Mouse (Mus musculus): ENCODE data around the gene Ccdc28a. TPM values are rescaled to one million over a fixed set of nuclear protein-coding genes. Genes with fewer than 3 reads are reported as not detected.

The Ccdc28a gene
- total RNA-seq (2021) = 1 to 10 TPM; 4.5 to 7.0 TPM
- long read RNA-seq, experiment 1, transcript Ccdc28a-202 (6 exons, 1,190 nt) = major isoform, 6 of 7 reads
- long read RNA-seq, experiment 1, partial matches to known transcripts = 0 of 7 reads
- long read RNA-seq, experiment 1, other reads (novel, unspliced or antisense) = 0 of 7 reads
- long read RNA-seq, experiment 2, partial matches to known transcripts = 0 of 3 reads
- long read RNA-seq, experiment 2, other reads (novel, unspliced or antisense) = 1 of 3 reads

DNA sequence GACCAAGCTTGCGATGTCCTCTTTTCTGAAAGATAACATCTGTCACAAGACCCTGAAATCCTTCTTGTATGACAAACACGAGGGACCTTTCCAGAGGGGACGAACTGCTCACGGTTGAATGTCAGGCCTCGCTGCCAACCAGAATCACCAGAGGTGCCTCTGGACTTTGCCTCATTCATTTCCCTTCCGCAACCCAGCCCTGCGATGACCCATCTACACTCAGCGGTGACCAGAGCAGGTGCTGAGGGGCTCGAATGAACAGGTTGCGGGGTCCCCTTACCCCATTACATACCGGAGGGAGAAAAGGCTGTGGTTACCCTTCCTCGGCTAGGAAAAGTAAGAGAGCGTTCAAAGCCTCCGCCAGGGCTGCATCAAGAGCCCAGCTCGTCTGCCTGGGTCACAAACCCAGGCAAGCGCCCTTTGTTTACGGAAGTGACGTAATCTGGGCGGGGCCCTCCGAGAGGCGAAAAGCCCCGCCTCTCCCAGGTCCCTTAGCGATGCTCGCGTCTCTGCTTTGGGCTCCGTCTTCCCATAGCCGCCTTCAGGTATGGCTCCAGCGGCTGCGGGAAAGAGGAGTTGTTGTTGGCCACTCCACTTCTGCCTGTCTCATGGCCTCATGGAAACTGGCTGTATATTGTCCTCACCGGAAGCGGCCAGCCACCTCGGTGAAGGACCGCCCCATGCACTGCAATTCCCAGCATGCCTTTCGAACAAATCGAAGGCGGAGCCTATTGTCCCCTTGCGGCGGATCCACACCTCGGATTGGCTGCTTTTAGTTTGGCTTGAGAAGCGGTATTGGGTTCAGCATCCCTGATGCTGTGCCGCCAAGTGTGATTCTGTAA is at the start of gene Ccdc28a:
Ccdc28a (minus strand) TSS at position 439 of the 842 bp plus-strand sequence.
- intact Hi-C loops (cut with DNase I; ENCODE audit: low total_unique reads) = no loop called here

DNA sequence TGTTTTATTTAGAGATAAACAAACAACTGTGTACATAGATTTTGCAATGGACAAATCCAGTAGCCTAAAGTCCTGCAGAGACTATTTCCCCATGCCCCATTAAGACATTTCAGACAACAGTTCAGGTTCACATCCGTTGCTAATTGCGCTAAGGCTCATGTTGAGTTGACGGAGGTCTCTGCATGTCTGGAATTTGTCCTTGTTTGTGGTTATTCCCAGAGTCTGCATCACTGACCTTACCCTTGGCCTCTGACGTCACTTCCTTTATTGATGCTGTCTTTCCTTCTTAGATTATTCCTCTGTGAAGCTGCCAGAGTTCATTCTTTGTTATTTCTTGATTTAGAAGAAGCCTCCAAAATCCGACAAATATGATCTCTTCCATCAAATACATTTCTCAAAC is 49.2 kb upstream of the Ccdc28a start:
- intact Hi-C loops (cut with DNase I; ENCODE audit: low total_unique reads) = no loop called here
- DNase-seq = no peak

More for the DNA sequence above, at the start of gene Ccdc28a:
- DNase-seq = peak; percentile 93

DNA sequence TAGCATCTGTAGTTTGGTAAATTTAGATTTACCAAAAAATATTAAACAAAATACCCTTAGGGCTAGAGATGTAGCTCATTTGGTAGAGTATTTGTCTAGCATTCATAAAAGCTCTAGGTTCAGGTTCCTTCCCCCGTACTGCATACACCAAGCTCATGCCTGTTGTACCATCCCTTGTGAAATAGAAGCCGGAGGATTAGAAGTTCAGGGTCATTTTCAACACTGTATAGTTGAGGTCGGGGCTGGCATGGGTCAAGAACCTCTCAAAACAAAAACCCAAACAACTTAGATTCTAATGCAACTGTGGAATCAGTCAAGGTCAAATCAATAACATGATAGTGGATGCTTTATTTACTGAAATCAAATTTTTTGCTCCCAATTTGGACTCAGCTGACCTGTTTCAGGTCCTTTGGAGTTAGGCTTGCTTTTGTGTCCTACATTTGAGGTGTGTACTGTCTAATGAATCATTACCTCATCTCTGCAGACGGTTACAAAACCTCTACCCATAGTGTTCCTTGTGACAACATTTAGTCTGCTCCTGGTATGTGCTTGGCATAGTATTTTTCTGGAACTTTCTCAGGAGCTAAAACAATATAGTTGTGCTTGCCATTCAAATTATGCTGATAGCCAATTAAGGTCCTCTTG is 41.4 kb upstream of the Ccdc28a start:
- DNase-seq = no peak
- intact Hi-C loops (cut with DNase I; ENCODE audit: low total_unique reads) = no loop called here

DNA sequence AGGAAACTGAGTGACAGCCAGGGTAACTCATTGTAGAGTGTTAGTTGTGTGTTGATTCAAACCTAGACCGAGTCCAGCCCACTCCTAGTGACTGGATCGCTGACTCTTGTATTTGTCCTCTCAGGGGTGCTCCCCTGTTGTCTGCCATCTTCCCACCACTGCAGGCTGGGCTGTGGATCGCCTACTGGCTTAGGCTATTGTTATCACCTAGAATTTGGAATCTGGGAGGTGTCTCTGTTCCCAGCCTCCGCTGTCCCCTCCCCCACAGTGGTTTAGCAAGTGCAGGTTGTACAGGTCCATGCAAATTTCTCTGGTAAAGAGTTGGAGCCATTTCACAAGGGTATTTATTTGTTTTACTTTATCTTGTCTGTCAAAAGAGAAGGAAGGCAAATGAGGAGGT is 16.5 kb upstream of the Ccdc28a start:
- intact Hi-C loops (cut with DNase I; ENCODE audit: low total_unique reads) = no loop called here
- no peak for DNase-seq

DNA sequence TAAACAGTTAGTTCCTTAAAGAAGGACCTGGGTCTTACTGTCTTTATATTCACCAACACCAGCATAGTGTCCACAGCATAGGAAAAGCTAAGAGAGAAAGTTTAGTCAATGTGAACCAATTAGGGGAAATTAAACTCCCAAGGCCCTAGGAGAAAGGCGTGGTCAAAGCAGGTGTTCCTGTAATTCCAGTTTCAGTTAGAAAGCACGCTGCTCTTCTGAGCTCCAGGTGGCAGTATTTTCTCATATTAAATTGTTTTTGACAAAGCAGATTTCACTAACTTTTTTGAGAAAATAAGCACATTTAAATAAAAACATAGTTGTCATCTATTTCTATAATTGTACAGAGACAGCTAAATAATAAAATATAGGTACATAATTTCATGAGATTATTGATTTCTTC is 8.8 kb upstream of the Ccdc28a start:
- intact Hi-C loops (cut with DNase I; ENCODE audit: low total_unique reads) = no loop called here
- no peak for DNase-seq

DNA sequence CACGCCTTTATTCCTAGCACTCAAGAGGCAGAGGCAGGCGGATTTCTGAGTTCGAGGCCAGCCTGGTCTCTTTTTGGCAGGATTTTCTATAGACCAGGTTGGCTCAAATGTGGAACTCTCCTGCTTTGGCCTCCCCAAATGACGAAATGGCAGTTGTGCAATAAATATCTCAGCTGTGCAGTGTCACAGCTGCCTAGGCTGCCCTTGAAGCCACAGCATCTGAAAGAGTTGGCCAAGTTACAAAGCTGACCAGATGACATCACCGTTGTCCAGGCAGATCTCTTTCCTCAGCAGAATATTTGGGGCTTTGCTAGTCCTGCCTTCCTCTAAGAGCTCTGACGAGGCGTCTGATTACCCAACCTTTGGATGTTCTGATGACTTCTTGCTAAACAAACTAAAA is 2.4 kb upstream of the Ccdc28a start:
- intact Hi-C loops (cut with DNase I; ENCODE audit: low total_unique reads) = no loop called here
- peak; percentile 13 for DNase-seq

DNA sequence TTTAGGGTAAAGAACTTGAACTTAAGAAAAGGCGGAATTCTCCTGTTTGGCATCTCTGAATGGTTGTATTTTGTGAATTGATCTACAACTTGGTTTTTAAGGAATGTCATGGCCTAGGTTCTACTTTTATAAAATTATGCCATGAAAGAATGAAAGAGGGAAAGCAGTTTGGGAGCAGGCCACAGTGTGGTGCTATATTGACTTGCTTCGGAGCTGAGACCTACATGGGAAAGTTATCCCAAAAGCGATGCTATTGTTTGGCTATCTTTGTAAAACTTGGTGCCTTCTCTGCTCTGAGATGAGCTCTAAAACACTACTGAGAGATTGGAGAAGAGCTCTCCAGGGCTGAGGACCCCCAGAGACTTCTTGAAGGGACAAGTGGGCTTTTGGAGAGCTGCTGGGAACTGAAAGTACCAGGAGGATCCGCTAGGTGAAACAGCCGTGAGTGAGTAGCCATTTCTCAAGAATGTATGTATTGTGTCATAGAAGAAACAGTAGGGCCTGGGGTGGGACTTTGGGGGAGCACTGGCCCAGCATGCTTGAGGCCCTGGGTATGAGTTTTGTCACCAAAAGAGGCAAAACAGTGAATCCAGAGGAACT is 1.6 kb upstream of the Ccdc28a start:
- intact Hi-C loops (cut with DNase I; ENCODE audit: low total_unique reads) = no loop called here
- no peak for DNase-seq

DNA sequence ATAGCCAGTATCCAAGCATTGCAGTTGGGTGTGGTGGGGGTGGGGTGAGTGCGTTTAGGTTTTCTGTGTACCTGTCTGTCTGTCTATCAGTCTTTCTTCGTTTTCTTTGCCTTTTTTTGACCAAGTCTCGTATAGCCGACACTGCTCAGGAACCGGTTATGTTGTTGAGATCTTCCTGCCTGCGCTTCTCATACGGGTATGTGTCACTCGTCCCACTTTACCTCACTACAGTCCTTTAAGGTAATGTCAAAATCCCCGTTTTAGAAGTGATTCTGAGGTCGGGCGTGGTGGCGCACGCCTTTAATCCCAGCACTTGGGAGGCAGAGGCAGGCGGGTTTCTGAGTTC is 577 bp upstream of the Ccdc28a start:
- intact Hi-C loops (cut with DNase I; ENCODE audit: low total_unique reads) = no loop called here
- no peak for DNase-seq

DNA sequence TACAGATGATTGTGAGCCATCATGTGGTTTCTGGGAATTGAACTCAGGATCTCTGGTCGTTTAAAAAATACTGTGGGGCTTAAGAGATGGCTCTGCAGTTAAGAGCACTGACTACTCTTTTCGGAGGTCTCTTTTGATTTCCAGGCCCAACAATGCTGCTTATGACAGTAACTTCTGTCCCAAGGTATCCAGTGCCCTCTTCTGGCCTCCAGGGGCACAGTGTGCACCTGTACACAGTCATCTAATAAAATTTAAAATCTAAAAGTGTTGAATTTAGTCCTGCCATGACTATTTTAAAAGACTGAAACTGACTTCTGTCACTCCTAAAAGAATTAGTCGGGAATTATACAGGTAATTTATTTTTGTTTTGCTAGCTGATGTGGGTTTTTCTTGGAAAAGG is 907 bp downstream of the Ccdc28a start:
- DNase-seq = no peak
- intact Hi-C loops (cut with DNase I; ENCODE audit: low total_unique reads) = no loop called here

DNA sequence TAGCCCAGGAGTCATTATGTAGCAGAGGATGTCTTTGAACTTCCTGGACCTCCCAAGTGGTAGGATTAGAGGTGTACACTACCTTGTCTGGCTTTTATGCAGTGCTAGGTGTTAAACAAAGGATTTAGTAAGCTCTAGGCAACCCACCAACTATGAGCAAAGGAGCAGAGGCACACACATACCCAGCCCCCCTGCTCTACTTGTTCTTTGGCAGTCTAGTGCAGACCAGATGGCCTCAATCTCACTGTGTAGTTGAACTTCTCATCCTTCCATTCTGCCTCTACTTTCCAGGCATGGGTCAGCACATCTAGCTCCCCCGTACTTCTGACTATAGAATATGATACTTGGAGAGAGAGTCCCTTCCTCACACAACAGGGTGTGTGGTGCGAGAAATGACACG is 10.4 kb downstream of the Ccdc28a start:
- DNase-seq = no peak
- intact Hi-C loops (cut with DNase I; ENCODE audit: low total_unique reads) = no loop called here

DNA sequence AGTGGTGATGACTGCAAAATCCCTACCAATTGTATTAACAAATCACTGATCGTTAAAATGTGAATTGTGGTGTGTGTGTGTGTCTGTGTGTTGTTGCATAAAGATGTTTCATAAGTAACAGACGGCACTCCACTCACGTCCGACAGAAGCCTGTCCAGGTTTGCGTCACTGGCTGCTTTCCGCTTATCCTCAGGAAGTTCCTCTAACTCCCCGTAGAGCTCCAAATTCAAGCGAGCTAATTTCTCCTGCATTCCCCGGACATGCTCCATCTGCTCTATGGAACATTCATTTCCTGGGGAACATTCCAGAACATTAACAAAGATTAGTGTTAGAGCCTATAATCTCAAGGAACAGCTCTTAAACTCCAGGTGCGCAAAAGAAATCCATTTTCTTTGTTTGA is 15.4 kb downstream of the Ccdc28a start:
- intact Hi-C loops (cut with DNase I; ENCODE audit: low total_unique reads) = no loop called here
- no peak for DNase-seq

DNA sequence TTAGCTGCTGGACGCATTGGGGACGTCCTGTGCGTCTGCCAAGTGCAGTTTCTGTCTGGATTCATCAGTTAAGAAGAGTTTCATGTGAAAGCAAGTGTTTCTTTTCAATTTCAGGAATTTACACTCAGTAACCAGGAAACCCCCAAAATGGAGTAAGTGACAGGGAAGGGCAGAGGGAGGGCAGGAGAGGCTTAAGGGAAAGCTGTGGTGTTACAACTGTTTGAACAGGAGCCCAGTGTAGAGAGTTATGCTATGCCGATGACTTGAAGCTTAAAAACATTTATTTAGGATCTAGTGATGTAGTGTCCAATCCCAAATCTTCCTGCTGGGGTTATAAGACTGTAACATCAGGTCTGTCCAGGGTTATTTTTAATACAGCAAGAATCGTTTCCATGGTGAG is 20.7 kb downstream of the Ccdc28a start:
- intact Hi-C loops (cut with DNase I; ENCODE audit: low total_unique reads) = no loop called here
- no peak for DNase-seq

DNA sequence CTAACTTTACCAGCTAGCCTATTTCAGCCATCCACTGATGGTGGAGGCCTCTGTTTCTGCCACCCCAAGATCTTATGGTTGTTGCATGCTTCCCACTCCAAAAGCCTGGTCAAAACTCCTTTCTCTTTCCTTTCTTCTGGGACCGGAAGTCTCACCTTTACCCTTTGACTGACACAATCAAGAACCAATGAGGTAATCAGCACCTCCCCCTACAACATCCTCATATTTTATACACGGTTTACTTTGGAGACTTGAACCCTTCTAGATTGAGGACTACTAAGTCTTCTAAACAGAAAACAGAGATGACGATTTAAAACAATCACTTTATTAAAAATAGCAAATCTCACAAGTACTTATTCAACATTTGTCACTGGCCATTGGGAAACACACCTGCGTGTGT is 21.4 kb downstream of the Ccdc28a start:
- DNase-seq = no peak
- intact Hi-C loops (cut with DNase I; ENCODE audit: low total_unique reads) = no loop called here

DNA sequence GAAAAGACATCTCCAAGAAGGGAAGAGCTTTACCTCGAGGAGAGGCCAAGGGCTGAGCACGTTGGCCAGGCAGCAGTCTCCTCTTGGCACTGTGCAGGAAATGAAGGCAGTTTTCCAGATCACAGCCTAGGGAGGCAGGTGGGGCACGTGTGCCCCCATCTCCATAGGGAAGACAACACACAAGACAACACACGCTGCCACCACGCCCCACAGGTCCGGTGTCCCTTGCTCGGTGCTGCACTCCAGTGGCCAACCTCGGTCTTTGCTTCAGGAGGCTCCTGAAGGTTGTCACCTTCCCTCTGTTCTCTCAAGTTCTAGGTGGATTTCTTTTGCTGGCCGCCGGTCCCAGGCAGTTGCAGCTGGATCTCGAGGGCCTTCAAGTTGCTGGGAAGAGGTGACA is 24.1 kb downstream of the Ccdc28a start, which contains the start of gene Ect2l:
Ect2l (minus strand) TSS at position 165 of the 400 bp plus-strand sequence.
- peak; percentile 18 for DNase-seq
- intact Hi-C loops (cut with DNase I; ENCODE audit: low total_unique reads) = no loop called here

DNA sequence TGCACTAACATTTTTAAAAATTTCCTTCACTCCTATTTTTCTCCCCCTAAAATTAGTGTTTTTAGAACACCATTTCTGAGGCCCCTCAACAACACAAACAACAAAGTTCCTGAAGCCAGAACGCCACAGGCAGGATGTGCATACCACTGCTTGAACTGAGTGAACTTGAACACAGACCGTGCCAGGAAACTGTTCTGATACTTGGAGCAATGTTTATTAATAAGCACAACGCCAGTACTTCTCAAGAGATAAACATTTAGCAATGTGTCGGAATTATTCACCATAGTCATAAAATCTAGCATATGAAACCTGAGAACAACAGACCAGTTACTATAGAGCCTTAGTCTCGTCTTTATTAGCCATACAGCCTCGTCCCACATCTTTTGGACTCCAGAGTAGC is 24.7 kb downstream of the Ccdc28a start:
- no peak for DNase-seq
- intact Hi-C loops (cut with DNase I; ENCODE audit: low total_unique reads) = no loop called here

DNA sequence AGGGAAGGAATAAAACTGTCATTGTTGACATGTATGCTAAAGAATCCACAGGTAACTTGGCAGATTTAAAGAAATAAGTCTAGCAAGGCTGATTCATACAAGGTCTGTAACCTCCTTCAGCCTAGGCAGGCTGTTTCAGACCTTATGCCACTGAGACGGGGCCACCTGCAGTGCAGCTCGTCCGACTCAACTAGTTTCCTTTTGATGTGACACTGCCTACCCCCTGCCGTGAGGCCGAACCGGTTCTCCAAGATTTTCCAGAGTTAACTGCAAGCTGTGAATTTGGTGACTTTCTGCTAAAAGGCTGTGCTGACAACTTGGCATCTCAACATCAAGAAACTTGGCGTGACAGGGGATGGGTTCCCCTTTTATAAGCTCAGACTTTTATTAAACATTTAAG is 30.7 kb downstream of the Ccdc28a start:
- intact Hi-C loops (cut with DNase I; ENCODE audit: low total_unique reads) = no loop called here
- no peak for DNase-seq

DNA sequence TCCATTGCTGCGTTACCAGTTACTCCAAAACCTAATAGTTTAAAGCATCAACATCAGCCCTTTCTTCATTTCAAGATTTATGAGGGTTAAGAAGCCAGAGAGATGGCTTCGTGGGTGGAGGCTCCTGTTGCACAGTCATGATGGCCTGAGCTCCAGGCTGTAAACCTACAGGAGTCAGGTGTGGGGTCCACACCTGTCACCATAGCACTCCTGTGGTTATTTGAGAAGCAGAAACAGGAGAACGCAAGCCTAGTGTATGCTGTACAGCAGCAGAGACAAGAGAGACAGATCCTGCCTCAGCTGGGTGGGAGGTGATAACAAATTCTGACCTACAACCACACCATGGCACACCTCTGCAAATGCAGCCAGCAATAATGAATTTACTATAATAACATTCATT is 32.4 kb downstream of the Ccdc28a start:
- intact Hi-C loops (cut with DNase I; ENCODE audit: low total_unique reads) = no loop called here
- DNase-seq = no peak

DNA sequence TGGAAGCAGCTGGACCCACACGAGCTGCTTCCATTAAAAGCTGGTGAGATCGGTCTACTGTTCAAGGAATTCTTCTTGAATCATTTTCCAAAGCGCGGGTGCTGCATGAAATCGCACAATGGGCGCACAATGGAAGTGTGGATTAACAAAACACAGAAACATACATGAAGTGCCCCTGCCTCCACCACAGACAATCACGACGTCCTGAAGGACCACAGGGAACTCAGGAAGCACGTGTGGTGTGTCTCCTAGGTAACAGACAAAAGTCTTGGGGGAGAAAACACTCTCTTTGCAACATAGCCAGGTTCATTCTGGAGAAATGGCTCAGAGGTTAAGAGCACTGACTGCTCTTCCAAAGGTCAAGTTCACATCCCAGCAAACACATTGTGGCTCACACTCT is 34.1 kb downstream of the Ccdc28a start:
- no peak for DNase-seq
- intact Hi-C loops (cut with DNase I; ENCODE audit: low total_unique reads) = no loop called here

DNA sequence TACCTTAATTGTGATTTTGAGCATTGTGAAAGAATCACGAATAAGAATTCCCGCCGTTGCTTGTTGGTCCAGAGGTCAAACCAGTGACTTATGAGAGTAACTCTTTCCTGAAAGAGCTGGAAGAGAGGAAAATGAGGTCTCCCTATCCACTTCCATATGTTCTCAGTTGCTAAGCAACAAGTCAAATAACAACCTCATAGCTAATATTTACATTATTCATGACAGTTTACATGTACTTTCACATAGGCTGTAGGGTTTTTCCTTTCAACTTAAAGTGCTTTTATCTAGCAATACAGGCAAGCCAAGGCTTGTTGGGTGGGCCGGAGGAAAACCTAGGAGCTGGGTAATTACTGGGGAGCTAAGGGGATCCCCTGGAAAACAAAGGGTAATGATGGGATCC is 34.9 kb downstream of the Ccdc28a start:
- intact Hi-C loops (cut with DNase I; ENCODE audit: low total_unique reads) = no loop called here
- DNase-seq = no peak

DNA sequence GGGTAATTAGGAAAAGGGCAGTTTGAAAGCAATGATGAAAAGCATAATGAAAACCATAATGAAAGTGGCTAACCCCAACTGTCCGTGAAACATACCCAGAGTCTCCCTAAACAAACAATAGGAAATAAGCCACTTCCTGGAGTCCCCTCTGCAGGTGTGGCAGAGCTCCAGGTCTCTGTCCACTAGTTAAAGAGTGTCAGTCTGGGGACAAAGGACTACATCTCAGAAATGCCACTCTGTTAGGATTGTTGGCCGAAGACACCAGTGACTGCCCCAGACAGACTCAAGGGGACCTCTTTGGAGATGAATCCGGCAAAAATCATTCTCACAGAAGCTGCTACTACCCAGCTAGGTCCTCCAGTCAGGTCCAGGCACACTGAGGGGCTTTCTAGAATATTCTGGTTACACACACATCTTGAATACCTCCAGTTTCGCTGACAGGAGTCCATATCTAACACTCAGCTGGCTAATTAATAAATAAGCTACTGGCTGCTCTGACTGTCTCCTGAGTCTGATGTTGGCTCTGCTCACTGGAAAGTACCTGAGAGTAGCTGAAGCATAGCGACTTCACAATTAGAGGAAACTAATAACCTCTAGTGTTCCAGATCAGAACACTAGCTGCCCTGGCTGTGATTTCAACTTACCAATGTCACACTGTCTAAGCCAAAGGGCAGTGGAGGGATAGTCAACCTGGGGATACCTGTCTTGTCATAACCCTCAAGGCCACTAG is 36.3 kb downstream of the Ccdc28a start:
- no peak for DNase-seq
- intact Hi-C loops (cut with DNase I; ENCODE audit: low total_unique reads) = no loop called here

Measured in gastrocnemius, postnatal 14 days (tissue).